Mouse (Mus musculus): Measurements from ENCODE around the gene Fthl17a. TPM values are rescaled to one million over a fixed set of nuclear protein-coding genes. Genes with fewer than 3 reads are reported as not detected.

Fthl17a gene
- polyA plus RNA-seq, 1 experiment from 2014 or later = not detected

- H3K27ac ChIP-seq (ENCODE audit: low read length) = no peak overlapping the region
- H3K4me1 ChIP-seq (ENCODE audit: insufficient read depth, low read length) = no peaks in the 10 kb centered on the region
- H3K9ac ChIP-seq (replicated peaks; ENCODE audit: low read length) = no peak overlapping the region
- ATAC-seq (ENCODE audit: low FRiP score, low TSS enrichment) = no peak
- H3K4me3 ChIP-seq (ENCODE audit: low read length) = no peak overlapping the region
- 53% methylated on average over 1 of the region's 1 CpGs for whole genome bisulfite sequencing
- H3K4me2 ChIP-seq (replicated peaks; ENCODE audit: low read depth, low read length) = no peak overlapping the region
- no peaks in the 10 kb centered on the region for H3K9me3 ChIP-seq (ENCODE audit: low read length)
- no peaks in the 10 kb centered on the region for H3K27me3 ChIP-seq (ENCODE audit: insufficient read depth, low read length)
- no peaks in the 10 kb centered on the region for H3K36me3 ChIP-seq (ENCODE audit: insufficient read depth, low read length)
Observed at GRCm38 (mm10) chrX:85319193-85319592, 69.7 kb downstream of the Fthl17a start.
